Mouse (Mus musculus) liver, adult 2 months (tissue): ENCODE data around the gene S100z.

ENCODE experiments used
- CTCF ChIP-seq: fragments of 200-500 bp; IDR thresholded peaks from 2 replicates; pipeline ENCODE4 v1.5.1; 2011; ENCODE audit warnings: low read depth, low read length, control low read depth
- POLR2A ChIP-seq: fragments of 200-500 bp; IDR thresholded peaks from 2 replicates; pipeline ENCODE4 v1.6.1; 2011; ENCODE audit warnings: low read length, control low read depth; ENCODE audit not compliant: insufficient read depth; ENCODE audit errors: extremely low read depth

GRCm38 (mm10) chr13:95474294-95474693 lies 4.2 kb downstream of the S100z start:
- no peak for TF ChIP-seq CTCF
- no peak for TF ChIP-seq POLR2A
